Mouse (Mus musculus) bone marrow, adult 2 months (tissue): Measurements from ENCODE around the gene Oser1.

Experiments
- CTCF ChIP-seq: fragments of 200-500 bp; IDR thresholded peaks from 2 replicates; pipeline ENCODE4 v1.5.1; 2011; ENCODE audit warnings: low read length, control low read depth; ENCODE audit not compliant: control insufficient read depth, insufficient read depth
- POLR2A ChIP-seq: fragments of 200-500 bp; IDR thresholded peaks from 2 replicates; pipeline ENCODE4 v1.6.1; 2011; ENCODE audit warnings: low read depth, mild to moderate bottlenecking, control low read depth, low read length, borderline replicate concordance; ENCODE audit not compliant: control insufficient read depth

- no peak for TF ChIP-seq POLR2A
- no peak for TF ChIP-seq CTCF
Observed at GRCm38 (mm10) chr2:163466771-163467170, 42.3 kb upstream of the Oser1 start.
